Comparison of ENCODE assay signal across 15 mouse cellular contexts in the genomic region with DNA sequence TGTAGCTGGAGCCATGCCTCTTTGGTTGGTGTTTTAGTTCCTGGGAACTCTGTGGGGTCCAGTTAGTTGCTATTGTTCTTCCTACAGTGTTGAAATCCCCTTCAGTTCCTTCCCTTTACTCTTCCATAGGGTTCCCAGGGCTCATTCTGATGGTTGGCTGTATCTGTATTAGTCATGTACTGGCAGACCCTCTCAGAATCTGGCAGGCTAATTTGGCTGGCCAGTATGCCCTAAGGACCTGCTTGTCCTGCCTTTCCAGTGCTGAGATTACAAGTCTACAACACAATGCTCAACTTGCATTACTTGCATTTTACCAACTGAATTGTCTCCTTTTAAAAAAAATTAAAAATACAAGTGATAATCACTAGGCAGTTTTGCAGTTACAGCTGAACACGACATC.
A peak's percentile ranks its signal among the peaks of the same experiment; 100 is the strongest.
DNase-seq lines count a peak whose midpoint lies in the region; ATAC-seq lines count a peak whose summit lies in the region.
"Had no signal": no experiment of that assay in that cellular context is flagged by ENCODE, and none has a peak within 500 bp of the region (broad histone marks: within the 10 kb centered on the region; RNA-seq: fewer than 3 reads in every experiment).

No protein-coding gene starts in this region.

- no peak for ATAC-seq in erythroblast, adult 5-6 weeks (replicated peaks; ENCODE audit: low FRiP score, poor library complexity, severe bottlenecking)
- ATAC-seq: midbrain, embryonic 16.5 days had no signal

- intact Hi-C loops in left cerebral cortex, postnatal 4 days (cut with DNase I), result no loop called here

- DNase-seq in cerebellum, postnatal 14 days, result peak; percentile 67 to 69
- DNase-seq in cerebellum, adult 11-12 months, result no peak
- DNase-seq in left cerebral cortex, postnatal 4 days, result peak; percentile 25
- no peak for DNase-seq in left cerebral cortex, adult 11 months (ENCODE audit: low spot score)
- peak; percentile 17 to 18 for DNase-seq in gastrocnemius, postnatal 4 days (ENCODE audit: low spot score in 2 of 2)
- DNase-seq in heart, postnatal 4 days, result peak; percentile 23
- no peak for DNase-seq in frontal cortex, postnatal 14 days (ENCODE audit: low spot score in 2 of 2)
- DNase-seq: adrenal gland, postnatal 25 days; cerebellum, adult 18-20 months; kidney, adult 8-10 months; kidney, postnatal 25 days; lung, adult 2 months; right cerebral cortex, postnatal 25 days had no signal

Comparison
In these comparisons a context has a peak if more than half of its experiments do, and no peak if none do; other contexts are left out.
1. DNase-seq: peak in cerebellum, postnatal 14 days (2 of 2), left cerebral cortex, postnatal 4 days (single experiment), gastrocnemius, postnatal 4 days (2 of 2) and heart, postnatal 4 days (single experiment); none in cerebellum, adult 11-12 months (single experiment), left cerebral cortex, adult 11 months (single experiment) and frontal cortex, postnatal 14 days (0 of 2).